Mouse (Mus musculus) urinary bladder, postnatal 10 days (tissue): ENCODE measurements around the gene Cd209e.
"Not testable (repeated sequence)": the region's sequence is repeated elsewhere in the genome, so short reads cannot be mapped to it uniquely, and the experiment has no call there.

Experiments
- DNase-seq: peaks from one replicate; pipeline ENCODE4 v3.0.0; 2022; ENCODE audit warnings: low spot score

The Cd209e gene

DNA sequence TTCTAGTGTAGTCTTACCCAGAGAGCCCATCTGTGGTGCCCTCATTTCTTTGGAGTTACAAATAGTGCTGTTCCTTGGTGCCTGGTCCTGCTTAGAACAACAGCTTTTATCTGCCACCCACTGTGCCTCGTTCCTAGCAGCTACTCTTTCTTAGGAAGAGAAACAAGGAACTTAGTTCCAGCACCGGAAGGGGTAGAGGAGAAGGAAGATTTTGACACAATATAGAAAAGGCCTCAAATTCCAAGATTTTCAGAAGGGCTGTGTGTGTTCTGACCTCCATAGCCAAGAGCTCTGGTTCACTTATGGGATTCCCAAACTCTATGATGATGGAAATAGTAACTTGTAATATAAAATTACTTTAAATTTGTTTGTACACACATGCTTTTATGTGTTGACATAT, at the start of gene Cd209e:
Gene Cd209e, minus strand, starts transcription at position 101 of the 400 bp plus-strand sequence.
- no peak for DNase-seq

DNA sequence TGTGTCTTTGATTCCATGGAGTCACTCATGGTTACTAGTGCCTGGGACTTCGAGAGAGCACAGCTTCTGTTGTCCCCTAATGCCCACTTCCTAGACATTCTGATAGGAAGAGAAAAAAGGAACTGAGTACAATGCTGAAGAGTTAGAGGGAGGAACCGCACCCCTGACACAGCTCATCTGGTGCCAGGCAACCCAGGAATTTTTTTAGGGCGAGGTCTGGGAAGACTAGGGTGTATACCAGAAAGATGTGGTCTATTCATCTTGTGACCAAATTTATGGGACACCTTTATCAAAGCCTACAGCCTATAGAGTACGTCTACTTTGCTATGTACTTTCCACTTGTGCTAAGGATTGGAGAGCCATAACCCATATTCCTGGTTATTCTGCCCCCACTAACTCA, 24.3 kb upstream of the Cd209e start, which contains the start of gene Cd209d:
Gene Cd209d, minus strand, starts transcription at position 101 of the 400 bp plus-strand sequence.
- no peak for DNase-seq

DNA sequence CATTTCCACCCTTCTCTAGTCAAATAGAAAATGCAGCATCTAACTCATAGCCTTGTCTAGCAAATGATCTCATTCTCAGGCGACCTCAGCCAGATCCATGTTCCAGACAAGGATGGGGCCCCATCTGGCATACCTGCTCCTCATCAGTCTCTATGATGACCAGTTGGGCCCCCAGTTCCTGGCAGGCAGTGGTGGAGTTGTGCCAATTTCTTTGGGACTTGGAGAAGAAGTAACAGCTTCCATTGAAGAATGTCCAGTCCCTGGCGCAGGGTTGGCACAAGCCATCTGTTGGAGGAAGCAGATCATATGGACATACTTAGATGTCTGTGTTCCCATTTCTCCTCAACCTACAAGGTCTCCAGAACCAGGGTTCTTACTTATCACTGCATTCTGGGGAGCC, 22.0 kb upstream of the Cd209e start:
- no peak for DNase-seq

DNA sequence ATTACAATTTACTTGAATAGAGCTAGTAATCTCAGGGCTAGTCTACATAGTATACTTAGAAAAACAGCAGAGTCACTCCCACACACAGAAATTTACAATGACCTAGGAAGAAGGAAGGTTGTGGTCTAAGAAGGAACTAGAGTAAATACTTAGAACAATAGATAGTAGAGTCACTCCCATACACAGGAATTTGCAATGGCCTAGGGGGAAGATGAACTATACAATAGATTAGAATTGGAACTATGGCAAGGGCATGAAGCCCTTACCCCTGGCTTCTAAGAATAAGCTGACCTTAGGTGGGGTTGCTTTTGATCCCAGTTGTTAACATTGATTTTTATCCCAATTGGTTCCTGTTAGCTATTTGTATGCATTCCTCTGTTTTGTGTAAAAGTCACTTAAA, 8.6 kb upstream of the Cd209e start:
- not testable (repeated sequence) for DNase-seq

DNA sequence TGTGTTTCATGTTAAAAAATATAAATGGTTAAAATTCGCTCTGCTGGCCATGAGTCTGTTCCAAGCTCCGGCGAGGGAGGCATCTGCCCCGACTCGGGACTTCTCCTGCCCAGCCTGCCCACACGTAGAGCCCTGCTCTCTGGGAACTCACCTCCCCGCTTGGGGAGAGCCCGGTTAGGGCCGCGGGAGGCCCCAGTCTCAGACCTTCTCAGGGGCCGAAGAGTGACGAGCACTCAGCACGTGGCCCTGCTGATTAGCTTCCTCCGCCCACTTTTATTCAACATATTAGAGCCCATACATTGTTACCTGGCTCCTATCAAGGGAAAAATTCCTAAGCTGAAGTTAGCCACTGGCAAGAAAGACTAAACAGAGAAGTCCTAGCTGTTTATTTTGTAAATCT, 51.0 kb downstream of the Cd209e start:
- no peak for DNase-seq
